Mouse (Mus musculus) C2C12 (cell line): ENCODE data around the gene Lrp1.

Experiments
- CTCF ChIP-seq: IDR thresholded peaks from one replicate; pipeline ENCODE4 v1.5.1; 2011; ENCODE audit not compliant: control insufficient read depth, insufficient read depth, insufficient read length
- FOSL1 ChIP-seq: IDR thresholded peaks from one replicate; pipeline ENCODE4 v1.8.0; 2011; ENCODE audit warnings: mild to moderate bottlenecking, low read length; ENCODE audit not compliant: poor library complexity, insufficient read depth, severe bottlenecking
- MAX ChIP-seq: IDR thresholded peaks from one replicate; pipeline ENCODE4 v1.6.1; 2011; ENCODE audit warnings: mild to moderate bottlenecking, control low read depth
- MYOD1 ChIP-seq: IDR thresholded peaks from one replicate; pipeline ENCODE4 v1.6.1; 2011; ENCODE audit warnings: low read depth; ENCODE audit not compliant: control insufficient read depth, insufficient read length
- MYOG ChIP-seq: IDR thresholded peaks from one replicate; pipeline ENCODE4 v1.6.1; 2011; ENCODE audit not compliant: control insufficient read depth, insufficient read length; ENCODE audit errors: extremely low read depth
- USF1 ChIP-seq: IDR thresholded peaks from one replicate; pipeline ENCODE4 v1.6.1; 2011; ENCODE audit warnings: low read depth, mild to moderate bottlenecking, control low read depth, moderate library complexity

DNA sequence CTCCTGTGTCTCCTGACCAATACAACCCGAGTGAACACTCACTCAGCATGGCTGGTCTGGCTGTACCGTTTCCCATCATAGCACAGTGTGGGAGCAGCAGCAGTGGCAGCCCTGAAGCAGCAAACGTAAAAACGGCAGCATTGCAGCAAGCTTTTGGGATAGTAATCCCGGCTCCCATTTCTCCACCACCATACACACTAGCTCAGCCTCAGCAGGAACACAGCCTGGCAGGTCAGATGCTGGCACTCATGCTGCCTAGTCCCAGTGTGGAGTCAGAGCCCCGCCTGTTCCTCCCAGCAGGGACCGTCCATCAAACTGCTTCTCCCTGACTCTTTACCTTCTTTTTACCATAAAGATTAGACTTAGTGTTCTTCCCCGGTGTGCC, 129.8 kb downstream of the Lrp1 start:
- TF ChIP-seq CTCF (no peak), USF1 (no peak), MYOD1 (no peak), MYOG (no peak), MAX (no peak), FOSL1 (no peak)
